Mouse (Mus musculus) urinary bladder, adult 18-20 months (tissue): Measurements from ENCODE around the gene Wbp1.

Experiments used
- DNase-seq, 2 experiments: peaks; one replicate each; pipeline ENCODE4 v3.0.0; 2022; ENCODE audit warnings: low spot score in 2 of 2, mixed read lengths in 2 of 2

Wbp1 gene

DNA sequence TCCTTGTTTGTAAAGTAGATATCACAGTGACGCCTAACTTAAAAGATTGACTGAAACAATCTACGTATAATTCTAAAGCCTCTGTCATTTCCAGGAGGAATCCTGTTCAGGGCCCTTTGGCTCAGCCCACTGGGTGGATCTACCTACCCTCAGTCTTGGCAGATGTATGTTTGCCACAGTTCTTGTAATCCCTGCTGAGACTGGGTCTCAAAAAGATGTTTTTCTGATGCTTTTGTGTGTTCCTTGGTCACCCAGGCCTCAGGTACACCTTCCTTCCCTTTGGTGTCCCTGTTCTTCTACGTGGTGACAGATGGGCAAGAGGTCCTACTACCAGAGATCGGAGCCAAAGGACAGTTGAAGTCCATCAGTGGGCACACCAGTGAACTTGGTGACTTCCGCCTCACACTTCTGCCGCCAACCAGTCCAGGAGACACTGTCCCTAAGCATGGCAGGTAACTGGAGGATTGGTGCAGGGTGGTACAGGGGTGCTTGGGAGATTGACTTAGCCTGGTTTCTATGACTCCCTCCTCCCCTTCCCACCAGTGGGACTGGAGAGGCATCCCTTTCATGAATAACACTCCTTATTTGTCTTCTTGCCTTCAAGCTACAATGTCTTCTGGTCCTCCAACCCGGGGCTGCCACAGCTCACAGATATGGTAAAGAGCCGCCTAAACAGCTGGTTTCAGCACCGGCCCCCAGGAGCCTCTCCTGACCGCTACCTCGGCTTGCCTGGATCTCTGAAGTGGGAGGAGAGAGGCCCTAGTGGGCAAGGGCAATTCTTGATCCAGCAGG, 4.8 kb downstream of the Wbp1 start:
- DNase-seq = no peak

DNA sequence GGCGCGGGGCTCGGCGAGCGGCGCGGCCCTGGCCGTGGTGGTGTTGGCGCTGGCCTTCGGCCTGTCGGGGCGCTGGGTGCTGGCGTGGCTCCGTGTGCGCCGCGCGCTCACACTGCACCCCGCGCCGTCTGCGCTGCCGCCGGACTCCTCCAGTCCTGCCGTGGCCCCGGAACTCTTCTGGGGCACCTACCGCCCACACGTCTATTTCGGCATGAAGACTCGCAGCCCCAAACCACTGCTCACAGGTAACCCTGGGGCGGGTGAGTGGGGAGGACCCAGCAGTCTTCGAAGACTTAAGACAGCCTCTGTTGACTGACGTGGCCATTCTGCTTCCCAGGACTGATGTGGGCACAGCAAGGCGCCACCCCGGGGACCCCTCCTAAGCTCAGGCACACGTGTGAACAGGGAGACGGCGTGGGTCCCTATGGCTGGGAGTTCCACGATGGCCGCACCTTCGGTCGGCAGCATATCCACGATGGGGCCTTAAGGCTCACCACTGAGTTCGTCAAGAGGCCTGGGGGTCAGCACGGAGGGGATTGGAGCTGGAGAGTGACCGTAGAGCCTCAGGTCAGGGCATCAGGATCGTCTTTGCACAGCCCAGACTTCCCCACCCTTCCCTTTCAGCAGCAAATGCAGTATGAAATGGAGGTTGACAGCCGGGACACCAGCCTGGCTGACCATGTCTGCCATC, 5.5 kb downstream of the Wbp1 start:
- no peak for DNase-seq

DNA sequence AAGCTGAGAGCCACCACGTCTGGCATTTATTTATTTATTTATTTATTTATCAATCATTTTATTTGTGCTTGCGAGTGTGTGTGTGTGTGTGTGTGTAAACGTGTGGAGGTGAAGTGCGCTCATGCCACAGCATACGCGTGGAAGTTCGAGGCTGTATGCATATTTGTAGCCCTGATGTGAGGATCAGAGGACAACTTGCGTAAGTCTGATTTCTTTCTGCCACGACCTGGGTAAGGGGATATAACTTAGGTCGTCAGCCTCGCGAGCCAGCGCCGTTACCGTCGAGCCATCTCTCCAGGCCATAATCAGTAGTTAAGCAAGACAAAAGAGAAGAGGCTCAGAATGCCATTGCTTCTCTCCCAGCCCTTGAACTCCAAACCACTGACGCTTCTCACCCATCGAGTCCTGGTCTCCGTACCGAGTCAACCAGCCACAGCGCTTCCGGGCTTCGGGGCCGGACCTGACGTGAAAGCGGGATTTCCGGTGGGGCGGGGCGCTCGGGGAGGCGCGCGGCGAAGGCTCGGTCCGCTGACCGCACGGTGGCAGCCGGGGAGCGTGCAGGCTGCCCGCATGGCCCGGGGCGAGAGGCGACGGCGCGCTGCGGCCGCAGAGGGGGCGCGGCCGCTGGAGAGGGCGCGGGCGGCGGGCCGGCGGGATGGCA, 6.2 kb downstream of the Wbp1 start, which contains the start of gene Mogs:
Mogs (plus strand) TSS at position 486 of the 661 bp plus-strand sequence.
- peak; percentile 93 to 94 for DNase-seq

DNA sequence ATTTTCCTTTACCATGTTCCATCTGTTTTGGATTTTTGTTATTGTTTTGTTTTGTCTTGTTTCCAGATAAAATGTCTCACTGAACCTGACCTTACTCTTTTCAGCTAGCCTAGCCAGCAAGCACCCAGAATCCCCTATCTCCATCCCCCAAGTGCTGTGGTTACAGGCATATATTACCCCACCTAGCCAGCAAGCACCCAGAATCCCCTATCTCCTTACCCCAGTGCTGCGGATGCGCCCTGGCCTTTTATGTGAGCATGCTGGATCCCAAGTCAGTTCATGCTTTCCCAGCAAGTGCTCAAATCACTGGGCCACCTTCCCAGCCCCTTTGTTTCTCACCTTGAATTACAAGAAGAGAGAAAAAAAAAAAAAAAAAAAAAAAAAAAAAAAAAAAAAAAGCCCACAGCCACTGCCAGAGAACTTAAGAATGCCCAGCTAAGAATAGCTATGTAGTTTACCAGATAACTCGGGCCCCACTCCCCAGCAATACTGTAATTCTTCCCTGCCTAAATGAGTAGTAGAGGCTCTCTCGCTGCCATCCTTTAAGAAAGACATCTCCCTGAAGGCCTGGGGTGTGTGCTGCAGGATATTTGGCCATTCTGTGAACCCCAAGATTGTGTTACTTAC, 9.7 kb downstream of the Wbp1 start:
- no peak for DNase-seq

DNA sequence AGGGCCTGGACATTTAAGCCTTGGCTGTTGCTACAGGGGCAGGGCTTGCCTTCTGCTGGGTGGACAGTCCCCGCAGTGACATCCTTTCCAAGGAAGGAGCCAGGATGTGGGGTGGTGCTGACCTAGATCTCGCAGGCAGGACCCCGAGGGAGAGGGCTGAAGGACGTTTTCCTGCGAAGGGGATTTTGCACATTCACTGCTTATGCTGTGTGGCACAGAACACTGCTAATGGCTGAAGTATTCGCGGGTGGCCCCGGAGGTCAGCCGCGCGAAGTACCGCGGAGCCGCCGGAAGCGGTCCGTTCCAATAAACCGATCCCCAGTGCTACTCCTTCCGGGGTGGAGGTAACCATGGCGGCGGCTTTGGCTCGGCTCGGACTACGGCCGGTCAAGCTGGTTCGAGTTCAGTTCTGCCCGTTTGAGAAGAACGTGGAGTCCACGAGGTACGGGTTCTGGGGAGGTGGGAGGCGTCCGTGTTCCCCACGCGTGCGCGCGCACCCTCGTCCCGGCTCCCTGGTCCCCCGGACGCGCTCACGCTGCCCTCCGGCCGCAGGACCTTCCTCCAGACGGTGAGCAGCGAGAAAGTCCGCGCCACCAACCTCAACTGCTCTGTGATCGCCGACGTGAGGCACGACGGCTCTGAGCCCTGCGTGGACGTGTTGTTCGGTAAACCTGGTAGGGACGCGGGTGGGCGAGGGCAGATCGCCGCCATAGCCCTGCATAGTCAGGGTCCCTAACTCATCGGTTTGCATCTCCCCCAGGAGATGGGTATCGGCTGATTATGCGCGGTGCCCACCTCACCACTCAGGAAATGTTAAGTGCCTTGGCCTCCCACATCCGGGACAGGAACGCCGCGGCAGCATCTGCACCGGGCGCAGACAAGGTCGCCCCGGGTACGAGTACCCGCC, 12.3 kb downstream of the Wbp1 start, which contains the start of gene Mrpl53:
Mrpl53 (plus strand) TSS at position 279 of the 907 bp plus-strand sequence.
- peak; percentile 75 to 82 for DNase-seq

DNA sequence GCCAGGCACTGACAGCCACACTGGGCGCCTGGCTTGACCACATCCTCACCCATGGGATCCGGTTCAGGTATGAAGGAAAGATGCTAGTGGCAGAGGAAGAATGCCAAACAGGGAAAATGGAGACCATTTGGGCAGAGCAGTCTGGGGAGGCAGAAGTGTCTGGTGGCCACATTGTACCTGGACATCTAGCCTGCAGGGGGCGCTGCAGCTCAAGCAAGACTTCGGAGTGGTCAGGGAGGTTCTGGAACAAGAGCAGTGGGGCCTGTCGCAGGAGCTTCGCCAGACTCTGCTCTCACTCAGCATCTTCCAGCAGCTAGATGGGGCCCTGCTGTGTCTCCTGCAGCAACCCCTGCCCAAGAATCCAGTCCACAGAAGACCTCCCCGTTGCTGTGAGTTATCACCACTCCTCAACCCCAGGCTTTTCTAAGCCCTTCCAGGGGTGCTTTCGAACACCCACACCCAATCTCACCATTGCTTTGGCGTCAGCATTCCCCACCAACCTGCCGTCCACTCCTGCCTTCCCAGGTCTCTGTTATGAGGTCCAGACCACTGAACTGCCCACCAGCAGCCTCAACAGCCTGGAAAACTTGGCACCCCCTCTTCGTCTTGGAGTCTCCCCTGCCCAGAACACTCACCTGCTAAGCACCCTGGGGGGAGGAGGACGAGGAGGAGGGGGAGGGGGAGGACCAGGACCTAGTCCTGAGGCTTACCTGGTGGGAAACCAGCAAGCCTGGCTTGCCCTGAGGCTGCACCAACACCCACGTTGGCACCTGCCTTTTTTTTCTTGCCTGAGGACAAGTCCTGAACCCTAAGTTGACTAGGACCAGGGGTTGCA, 13.6 kb downstream of the Wbp1 start:
- peak; percentile 25 to 55 for DNase-seq

DNA sequence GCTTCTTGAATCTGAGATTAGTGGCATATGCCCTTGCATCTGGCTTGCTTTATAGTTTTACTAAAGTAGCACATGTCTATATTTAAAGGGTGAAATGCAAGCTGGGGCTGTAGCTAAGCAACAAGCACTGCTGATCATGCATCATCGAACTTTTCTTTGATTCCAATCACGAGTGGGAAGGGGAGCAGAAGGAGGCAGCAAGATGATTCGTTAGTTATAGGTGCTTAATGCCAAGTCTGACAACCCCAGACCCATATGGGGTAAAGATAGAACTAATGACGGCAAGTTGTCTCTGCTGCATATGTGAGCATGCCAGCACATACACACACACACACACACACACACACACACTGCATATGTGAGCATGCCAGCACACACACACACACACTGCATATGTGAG, 17.2 kb downstream of the Wbp1 start:
- no peak for DNase-seq

DNA sequence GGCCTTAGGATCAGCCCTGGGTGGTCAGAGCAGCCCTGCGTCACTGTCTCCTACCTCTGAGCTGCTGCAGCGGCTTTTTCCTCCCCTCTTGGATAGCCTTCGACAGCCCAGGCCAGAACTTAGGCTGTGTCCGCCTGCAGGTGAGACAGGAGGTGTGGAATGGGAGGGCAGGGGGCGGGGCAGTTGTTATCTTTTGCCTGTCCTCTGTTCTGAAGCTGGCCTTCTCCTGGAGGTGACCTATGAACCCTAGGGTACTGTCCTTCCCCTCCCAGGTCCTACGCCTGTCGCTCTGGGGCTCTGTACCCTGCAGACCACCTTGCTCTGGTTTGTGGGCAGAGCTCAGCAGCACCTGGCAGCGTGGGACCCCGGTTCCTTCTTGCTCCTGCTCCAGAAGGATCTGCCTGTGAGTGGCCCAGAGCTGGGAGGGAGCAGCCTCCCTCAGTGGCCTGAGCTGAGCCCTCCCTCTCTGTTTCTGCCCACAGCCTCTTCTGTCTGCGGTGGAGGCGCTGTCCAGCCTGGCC, 18.2 kb downstream of the Wbp1 start:
- no peak for DNase-seq

DNA sequence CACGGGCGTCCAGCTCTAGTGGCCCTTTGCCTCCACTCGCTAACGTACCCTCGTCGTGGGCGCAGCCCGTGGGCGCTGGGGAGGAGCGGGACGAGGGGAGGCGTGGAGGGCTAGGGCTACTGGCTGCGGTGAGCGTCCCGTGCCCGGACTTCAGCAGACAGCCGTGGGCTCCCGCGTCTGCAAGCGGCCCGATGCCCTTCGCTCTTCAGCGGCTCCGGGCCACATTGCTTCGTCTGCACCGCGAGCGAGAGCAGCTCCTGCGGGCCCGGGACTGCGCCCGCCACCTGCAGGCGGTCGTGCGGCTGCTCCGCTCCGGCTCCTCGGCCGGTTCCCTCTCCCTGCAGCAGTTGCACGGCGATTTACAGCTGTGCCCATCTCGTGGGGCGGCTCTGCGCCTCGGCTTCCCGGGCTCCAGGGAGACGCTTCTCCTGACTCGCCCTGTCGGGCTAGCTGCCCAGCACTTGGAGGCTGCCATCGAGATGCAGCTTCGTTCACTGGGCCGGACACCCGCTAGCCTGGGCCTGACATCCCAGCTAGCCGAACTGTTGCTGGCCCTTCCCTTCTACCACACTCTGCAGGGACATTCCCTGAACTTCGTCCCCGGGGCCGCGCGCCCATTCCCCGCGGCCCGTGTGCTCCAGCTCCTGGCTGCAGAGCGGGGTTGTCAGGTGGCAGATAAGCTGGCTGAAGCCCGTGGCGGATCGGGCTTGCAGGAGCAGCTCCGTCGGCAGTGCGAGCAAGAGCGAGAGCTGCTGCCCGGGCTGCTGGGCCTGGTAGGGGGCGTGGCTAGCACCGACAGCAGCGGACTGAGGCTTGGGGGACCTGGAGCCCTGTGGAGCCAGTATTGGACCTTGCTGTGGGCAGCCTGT, 19.4 kb downstream of the Wbp1 start:
- DNase-seq = peak; percentile 51 to 70

DNA sequence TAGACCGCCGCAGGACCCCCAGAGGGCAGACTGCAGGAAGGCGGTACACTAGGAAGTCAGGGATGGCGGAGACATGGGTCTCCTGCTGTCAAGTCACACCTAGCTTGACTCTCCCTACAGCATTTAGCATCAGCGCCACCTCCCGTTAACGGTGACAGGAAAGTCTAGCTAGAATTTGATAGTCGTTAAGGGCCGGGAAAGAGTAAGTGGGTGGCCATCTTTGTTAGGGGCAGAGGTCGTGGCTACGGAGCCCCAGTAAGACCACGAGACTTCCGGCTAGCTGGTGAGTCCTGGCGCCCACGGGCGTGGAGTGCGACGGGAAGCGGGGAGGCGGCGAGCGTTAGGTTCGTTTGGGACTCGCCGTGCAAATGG, 20.1 kb downstream of the Wbp1 start, which contains the start of the genes Ccdc142 and Gm42688:
Ccdc142 (plus strand) TSS at position 286 of the 372 bp plus-strand sequence.
Gm42688 (plus strand) TSS at position 302 of the 372 bp plus-strand sequence.
- peak; percentile 85 to 87 for DNase-seq

DNA sequence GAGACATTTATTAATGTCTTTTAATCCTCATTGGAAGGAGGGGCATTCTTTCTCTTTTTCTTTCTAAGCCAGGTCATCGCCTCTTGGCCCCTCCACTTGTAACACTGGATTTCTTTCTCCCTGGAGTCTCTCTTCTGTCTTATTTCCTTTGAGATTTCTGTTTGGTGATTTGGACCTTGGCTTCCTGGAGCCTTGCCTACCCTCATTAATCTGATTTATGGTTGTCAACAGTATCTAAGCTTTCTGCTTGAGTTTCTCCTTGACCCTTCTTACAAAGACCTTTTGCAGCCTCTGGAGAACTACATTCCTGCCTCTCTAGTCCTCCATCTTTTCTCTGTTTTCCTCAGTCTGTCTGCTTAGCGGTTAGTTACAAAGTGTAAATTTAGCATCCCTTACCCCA, 22.9 kb downstream of the Wbp1 start:
- DNase-seq = no peak

DNA sequence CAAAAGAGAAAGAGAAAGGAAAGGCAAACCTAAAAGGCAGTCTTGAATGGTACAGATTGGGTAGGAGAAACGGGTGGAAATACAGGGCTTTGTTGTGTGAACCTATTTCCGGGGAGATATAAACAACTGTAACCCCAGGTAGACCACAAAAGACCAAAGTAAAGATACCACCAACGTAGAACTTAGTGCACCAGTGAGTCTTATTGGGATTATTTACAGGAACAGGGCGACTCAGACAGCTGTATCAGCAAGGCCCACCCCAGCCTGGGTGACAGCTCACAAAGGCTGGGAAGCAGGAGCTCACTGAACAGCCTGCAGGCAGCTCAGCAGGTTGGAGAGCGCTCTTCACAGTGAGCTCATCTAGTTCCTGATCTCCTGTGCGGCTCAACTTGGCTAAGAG, 25.4 kb downstream of the Wbp1 start:
- no peak for DNase-seq

DNA sequence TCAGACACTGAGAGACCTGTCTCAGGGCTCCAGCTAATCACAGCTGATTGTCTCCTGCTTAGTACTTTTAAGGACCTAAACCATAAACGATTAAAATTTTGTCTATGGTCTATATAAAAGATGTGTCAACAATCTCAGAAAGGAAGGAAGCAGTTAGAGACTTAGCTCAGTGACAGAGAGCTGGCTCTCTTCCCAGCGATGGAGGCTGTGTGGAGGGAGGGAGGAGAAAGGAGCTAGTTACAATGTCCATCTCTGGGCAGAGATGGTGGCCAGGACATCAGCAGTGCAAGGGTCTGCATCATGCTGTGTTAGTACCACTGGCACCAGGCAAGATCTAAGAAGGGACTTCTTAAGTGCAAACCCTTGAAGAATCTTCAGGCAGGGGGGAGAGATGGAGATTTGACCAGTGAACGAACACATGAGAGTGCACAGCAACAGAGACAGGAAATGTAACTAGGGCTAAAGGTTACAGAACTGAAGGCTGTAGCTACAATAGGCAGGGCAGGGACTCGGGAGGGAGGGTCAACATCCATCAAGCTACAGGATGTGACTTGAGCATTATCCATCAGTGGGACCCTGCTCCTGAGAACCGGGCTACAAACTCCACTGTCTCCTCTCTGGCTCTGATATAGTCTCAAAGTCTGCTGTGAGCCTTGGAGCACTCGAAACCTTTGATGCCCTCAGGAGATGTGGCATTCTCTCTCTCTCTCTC, 28.8 kb downstream of the Wbp1 start:
- DNase-seq = no peak

DNA sequence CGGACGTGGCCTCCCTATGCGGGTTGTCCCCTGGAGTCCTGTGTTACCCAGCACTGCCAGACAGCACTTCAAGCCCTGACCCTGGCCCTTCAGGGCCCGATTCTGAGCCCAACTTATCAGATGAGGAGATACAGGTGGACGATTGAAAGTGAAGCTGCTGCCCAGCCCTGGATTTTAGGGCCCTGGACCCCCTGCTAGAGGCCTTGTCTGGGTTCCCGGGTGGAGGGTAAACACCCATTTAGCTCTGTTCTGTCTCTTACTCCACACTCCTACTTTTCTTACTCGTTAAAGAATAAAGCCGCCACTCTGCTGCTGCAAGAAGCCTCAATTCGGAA, 33.5 kb downstream of the Wbp1 start:
- DNase-seq = no peak

DNA sequence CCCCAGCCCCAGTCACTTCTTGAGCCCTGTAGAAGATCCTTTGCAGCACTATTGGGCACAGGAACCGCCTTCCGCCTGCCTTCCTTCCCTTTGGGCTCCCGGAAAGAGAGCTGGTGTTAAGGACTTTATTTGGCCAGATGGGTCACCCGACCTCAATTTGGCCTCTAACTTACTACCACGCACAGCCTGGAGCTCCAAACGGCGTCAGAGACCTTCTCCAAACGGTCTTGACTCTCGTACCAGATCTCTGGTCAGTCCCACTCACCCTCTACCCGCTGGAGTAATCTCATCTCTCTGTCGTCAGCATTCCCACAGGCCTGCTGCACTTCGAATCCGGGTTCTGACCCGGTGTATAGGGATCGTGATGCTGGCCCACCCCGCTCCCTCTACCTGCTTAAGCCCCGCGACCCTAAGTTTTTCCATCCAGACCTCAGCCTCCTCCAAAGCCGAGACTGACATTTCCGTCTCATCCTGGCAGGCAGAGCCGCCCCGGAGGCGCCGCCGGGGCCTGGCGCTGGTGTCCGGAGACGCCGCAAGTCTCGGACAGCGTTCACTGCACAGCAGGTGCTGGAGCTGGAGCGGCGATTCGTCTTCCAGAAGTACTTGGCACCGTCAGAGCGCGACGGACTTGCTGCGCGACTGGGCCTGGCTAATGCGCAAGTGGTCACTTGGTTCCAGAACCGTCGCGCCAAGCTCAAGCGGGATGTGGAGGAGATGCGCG, 34.0 kb downstream of the Wbp1 start:
- no peak for DNase-seq

DNA sequence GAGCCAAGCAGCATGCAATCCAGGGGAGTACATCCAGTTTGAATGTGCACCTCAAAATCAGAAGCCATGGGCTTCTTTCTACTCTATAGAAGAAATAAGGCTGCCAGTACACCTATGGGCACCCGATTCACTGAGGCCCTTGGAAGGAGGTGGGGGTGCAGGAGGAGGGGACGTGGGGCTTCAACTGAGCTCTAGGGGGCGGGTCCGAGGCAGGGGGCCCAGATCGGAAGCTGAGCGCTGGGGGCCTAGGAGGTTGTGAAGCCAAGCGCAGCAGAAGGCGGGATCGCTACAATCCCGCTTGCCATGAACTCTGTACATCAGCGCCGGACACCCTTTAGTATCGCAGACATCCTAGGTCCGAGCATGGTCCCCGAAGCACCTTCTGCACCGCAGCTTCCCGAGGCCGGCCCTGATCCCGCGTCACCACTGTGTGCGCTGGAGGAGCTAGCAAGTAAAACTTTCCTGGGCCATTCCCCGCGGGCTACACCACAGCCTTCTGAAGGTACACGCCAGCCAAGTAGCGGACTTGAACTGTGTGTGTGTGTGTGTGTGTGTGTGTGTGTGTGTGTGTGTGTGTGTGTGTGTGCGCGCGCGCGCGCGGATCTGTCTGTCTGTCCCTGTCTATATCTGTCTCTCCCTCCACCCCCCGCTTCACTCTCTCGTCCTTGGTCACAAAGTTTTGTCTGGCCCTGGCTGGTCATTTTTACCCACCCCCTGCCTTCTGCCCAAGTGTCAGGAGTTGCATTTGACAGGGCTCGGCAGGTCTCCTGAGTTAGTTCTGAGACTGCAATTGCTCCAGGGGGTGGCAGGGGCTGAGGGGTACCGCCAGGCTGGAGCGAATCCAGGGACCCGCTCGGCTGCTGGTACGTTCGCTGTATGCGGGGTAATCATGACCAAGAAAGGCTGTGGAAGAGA, 35.0 kb downstream of the Wbp1 start, which contains the start of gene Lbx2:
Lbx2 (plus strand) TSS at position 247 of the 915 bp plus-strand sequence.
- DNase-seq = no peak
